Mouse (Mus musculus) cortical plate, adult 2 months (tissue): ENCODE data around the gene Slc35f2.
A peak's percentile ranks its signal among the peaks of the same experiment; 100 is the strongest.

Experiments used
- CTCF ChIP-seq: fragments of 200-500 bp; IDR thresholded peaks from 2 replicates; pipeline ENCODE4 v1.5.1; 2011; ENCODE audit warnings: mild to moderate bottlenecking, control low read depth, low read length; ENCODE audit not compliant: insufficient read depth; ENCODE audit errors: extremely low read depth
- POLR2A ChIP-seq: fragments of 200-500 bp; IDR thresholded peaks from 2 replicates; pipeline ENCODE4 v1.6.1; 2011; ENCODE audit warnings: mild to moderate bottlenecking, low read length, control low read depth; ENCODE audit not compliant: insufficient read depth; ENCODE audit errors: extremely low read depth

DNA sequence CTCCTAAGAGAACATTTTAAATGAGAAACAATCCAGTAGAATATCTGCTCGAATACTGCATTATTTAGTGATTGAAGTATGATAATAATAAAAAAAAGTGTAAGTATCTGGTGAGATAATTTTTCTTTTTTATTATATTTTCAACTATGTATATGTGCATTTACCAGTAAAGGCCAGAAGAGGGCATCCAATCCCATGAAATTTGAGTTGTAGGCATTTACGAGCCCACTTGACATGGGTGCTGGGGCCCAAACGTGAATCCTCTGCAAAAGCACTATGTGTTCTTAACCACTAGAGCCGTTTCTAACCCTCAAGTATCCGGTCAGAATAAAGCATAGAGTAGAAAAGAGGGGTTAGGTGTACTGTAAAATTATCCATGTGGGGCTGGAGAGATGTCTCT lies 20.4 kb upstream of the Slc35f2 start:
- TF ChIP-seq CTCF: peak; percentile 16; the same call in 1 of the 2 replicates
- no peak for TF ChIP-seq POLR2A
